Mouse (Mus musculus): ENCODE data around the gene Lrrc4. TPM values are rescaled to one million over a fixed set of nuclear protein-coding genes. Genes with fewer than 3 reads are reported as not detected.

Lrrc4 gene
- polyA plus RNA-seq, 1 experiment from 2014 or later, result 0.44 TPM

DNA sequence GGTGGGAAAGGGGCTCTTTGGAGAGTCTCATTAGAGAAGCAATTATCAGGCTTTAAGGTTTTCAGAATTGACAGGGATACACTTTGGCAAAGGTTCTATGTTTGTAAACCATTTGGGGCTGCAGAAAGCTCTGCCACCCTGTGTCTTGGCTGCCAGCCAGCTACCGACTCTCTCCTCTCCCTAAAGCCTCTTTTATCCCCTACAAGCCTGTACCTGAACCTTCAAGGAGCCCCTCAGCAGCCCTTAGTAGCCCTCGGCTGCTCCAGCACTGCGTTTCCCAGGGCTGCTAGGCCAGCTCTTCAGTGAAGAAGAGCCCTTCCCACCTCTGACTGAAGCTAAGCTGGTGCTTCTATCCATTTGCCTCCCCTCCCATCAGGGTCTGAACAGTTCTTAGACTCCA, 21.6 kb upstream of the Lrrc4 start:
- H3K4me1 ChIP-seq, result peaks cover 31% of the 10 kb centered on the region
- no peak for ATAC-seq (ENCODE audit: borderline replicate concordance, extremely low read depth, low FRiP score, low TSS enrichment)
- no peak overlapping the region for H3K27ac ChIP-seq
- H3K9ac ChIP-seq, result no peak overlapping the region
- 32% methylated on average over 3 of the region's 3 CpGs for WGBS
- H3K36me3 ChIP-seq, result no peaks in the 10 kb centered on the region
- H3K9me3 ChIP-seq, result no peaks in the 10 kb centered on the region
- H3K27me3 ChIP-seq, result no peaks in the 10 kb centered on the region
- H3K4me2 ChIP-seq, result no peak overlapping the region
- H3K4me3 ChIP-seq, result no peak overlapping the region

DNA sequence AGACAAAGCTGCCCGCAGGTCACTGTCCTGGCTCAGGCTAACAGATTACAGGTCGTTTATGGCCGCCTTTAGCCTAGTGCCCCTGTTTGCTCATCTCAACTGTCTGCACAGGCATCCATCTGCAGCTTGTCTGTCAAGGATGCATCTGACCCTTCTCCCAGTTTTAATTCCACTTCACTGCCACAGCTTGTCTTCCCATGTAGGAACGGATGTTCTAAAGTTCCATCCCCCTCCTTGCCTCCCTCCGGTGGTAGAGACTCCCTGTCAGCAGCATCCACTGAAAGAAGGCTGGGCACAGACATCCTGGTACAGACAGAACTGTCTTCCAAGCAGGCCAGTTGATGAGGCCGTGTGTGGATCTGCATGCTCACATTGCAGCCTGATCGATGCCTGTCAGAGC, 20.8 kb upstream of the Lrrc4 start:
- Histone ChIP-seq H3K4me3 (no peak overlapping the region), H3K4me2 (no peak overlapping the region), H3K9ac (no peak overlapping the region), H3K9me3 (no peaks in the 10 kb centered on the region), H3K36me3 (no peaks in the 10 kb centered on the region), H3K27ac (no peak overlapping the region), H3K4me1 (peaks cover 27% of the 10 kb centered on the region), H3K27me3 (no peaks in the 10 kb centered on the region)
- 68% methylated on average over 7 of the region's 7 CpGs for WGBS
- ATAC-seq (ENCODE audit: borderline replicate concordance, extremely low read depth, low FRiP score, low TSS enrichment), result no peak

DNA sequence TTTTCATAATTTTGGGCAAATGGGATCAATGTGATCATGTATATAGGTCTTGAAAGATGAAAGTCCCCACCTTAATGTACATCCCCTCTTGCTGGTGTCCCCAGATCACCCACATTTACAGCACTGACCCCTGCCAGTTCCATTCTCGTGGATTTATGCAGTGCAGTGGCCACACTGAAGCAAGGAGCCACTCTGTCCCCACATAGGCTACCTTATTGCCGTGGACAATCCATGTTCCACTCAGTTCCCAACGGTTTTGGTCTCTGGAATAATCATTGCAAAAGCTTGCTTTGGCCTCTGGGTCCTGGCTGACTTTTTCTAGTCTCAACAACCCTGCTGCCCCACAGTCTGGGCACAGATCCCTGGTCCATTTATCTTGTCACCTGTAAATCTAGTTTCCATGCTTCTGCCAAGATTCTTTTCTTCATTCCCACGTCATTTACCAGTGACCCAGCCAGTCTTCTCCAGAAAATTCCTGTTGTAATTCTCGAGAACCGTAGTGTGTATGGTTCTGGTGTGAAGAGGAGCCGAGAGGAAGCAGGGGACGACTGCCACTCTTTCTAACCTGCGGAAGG, 18.9 kb upstream of the Lrrc4 start:
- H3K27ac ChIP-seq, result no peak overlapping the region
- no peaks in the 10 kb centered on the region for H3K9me3 ChIP-seq
- H3K4me1 ChIP-seq, result peaks cover 23% of the 10 kb centered on the region
- no peak for ATAC-seq (ENCODE audit: borderline replicate concordance, extremely low read depth, low FRiP score, low TSS enrichment)
- no peaks in the 10 kb centered on the region for H3K27me3 ChIP-seq
- H3K4me3 ChIP-seq, result no peak overlapping the region
- WGBS, result 75% methylated on average over 9 of the region's 9 CpGs
- H3K9ac ChIP-seq, result no peak overlapping the region
- H3K4me2 ChIP-seq, result no peak overlapping the region
- H3K36me3 ChIP-seq, result no peaks in the 10 kb centered on the region

DNA sequence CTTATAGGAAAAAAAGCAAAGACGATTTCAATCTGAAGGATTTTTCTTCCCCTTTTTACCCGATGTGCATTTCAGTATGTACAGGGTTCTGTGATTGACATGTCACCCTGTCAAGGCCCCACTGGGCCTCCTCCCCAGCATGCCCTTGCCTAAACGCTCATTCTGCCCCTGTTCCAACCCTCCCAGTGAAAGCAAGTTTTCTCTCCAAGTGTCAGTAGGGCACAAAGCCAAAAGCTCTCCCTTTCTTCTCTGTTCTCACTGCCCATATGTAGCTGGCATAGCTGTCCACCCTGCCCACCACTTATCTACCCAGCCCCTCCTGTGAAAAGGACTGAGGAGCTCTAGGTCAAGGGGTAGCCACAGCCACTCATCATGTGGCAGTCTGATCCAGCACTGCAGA, 17.8 kb upstream of the Lrrc4 start:
- H3K4me3 ChIP-seq, result no peak overlapping the region
- 48% methylated on average over 3 of the region's 3 CpGs for WGBS
- H3K4me2 ChIP-seq, result no peak overlapping the region
- no peaks in the 10 kb centered on the region for H3K9me3 ChIP-seq
- H3K27ac ChIP-seq, result no peak overlapping the region
- H3K27me3 ChIP-seq, result no peaks in the 10 kb centered on the region
- ATAC-seq (ENCODE audit: borderline replicate concordance, extremely low read depth, low FRiP score, low TSS enrichment), result no peak
- H3K36me3 ChIP-seq, result no peaks in the 10 kb centered on the region
- H3K4me1 ChIP-seq, result peaks cover 20% of the 10 kb centered on the region
- no peak overlapping the region for H3K9ac ChIP-seq

DNA sequence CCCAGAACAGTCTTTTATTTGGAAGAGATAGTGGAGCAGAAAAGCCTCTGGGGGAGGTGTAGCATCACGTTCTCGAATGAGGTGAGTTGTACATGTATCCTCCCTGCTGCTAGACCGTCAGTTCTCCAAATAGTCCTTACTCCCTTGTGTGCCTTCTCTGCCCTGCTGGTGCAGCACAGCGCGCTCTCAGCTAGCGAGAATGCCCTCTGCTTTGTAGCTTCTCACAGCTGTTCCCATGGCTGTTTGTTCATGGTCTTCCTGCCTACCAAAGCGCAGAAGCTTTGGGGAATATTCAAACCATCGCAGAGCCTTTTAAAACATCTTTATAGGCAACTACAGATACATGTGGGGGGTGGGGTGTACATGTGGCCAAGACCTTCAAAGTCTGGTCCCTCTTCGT, 17.3 kb upstream of the Lrrc4 start:
- no peak overlapping the region for H3K4me2 ChIP-seq
- WGBS, result 79% methylated on average over 9 of the region's 9 CpGs
- ATAC-seq (ENCODE audit: borderline replicate concordance, extremely low read depth, low FRiP score, low TSS enrichment), result no peak
- peaks cover 20% of the 10 kb centered on the region for H3K4me1 ChIP-seq
- no peak overlapping the region for H3K4me3 ChIP-seq
- no peak overlapping the region for H3K9ac ChIP-seq
- no peaks in the 10 kb centered on the region for H3K36me3 ChIP-seq
- H3K27ac ChIP-seq, result no peak overlapping the region
- no peaks in the 10 kb centered on the region for H3K27me3 ChIP-seq
- no peaks in the 10 kb centered on the region for H3K9me3 ChIP-seq

DNA sequence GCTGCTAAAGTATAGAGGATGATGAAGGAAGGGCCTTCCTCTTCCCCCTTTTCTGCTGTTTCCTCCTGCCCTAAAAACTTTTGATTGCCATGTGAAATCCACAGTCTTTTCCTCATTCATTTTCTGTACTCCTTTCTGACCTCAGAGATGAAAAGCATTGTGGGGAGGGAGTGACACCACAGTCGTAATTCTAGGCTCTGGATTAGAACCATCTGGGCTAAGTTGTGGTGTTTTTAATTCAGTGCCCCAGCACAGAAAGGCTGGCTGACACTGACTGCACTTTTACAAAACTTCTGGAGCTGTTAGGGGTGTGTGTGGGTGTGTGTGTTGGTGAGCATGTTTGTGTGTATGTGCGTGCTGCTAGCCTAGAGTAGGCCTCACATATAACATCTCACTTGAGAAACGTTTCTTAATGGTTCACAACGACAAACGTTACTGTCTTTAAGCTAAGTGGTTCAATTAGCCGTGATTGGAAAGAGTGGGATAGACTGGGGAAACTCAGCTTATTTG, 16.8 kb upstream of the Lrrc4 start:
- peaks cover 18% of the 10 kb centered on the region for H3K4me1 ChIP-seq
- H3K9me3 ChIP-seq, result no peaks in the 10 kb centered on the region
- WGBS, result 66% methylated on average over 6 of the region's 6 CpGs
- H3K27me3 ChIP-seq, result no peaks in the 10 kb centered on the region
- H3K36me3 ChIP-seq, result no peaks in the 10 kb centered on the region
- no peak overlapping the region for H3K4me2 ChIP-seq
- ATAC-seq (ENCODE audit: borderline replicate concordance, extremely low read depth, low FRiP score, low TSS enrichment), result no peak
- no peak overlapping the region for H3K9ac ChIP-seq
- H3K4me3 ChIP-seq, result no peak overlapping the region
- H3K27ac ChIP-seq, result no peak overlapping the region

DNA sequence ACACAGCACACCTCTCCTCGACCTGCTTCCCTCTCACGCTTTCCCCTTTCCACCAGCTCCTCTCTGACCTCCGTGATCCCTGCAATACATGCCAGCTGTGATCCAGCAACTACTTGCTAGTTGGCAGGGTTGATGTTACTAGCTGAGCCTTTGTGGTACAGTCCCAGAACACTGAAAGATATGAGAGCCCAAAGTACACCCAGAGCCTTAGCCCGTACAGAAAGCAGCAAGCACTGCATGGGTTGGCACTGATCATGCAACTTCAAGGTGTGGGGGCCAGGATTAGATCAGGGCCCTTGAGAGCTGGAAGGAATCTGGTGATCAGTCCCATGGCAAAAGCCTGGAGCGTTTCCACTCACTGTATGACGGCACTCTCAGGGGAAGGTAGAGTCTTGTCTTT, 16.1 kb upstream of the Lrrc4 start:
- Histone ChIP-seq H3K4me1 (peaks cover 15% of the 10 kb centered on the region; the same call in 1 of the 2 replicates), H3K4me3 (no peak overlapping the region), H3K36me3 (no peaks in the 10 kb centered on the region), H3K27ac (no peak overlapping the region), H3K4me2 (no peak overlapping the region), H3K9me3 (no peaks in the 10 kb centered on the region), H3K27me3 (no peaks in the 10 kb centered on the region), H3K9ac (no peak overlapping the region)
- ATAC-seq (ENCODE audit: borderline replicate concordance, extremely low read depth, low FRiP score, low TSS enrichment), result no peak
- 62% methylated on average over 6 of the region's 6 CpGs for WGBS

DNA sequence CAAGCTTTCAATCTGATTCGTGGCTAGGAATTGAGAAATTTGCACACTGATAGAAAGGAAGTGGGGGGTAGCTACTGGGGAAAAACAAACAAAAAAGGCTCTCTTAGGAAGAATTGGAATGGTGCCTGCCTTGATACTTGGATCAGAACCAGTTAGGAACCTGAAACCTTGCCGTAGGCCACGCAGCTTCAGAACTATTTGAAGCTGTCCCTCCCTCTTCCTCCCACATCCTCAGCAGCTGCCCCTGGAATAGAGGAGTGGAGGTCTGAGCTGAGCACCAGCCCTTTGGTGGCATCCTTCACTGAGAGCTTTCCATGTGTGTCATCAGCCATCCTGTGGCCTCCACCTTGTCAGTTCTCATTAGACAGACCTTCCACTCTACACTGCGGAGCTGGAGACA, 14.1 kb upstream of the Lrrc4 start:
- Histone ChIP-seq H3K9ac (no peak overlapping the region), H3K36me3 (no peaks in the 10 kb centered on the region), H3K27me3 (no peaks in the 10 kb centered on the region), H3K4me1 (peaks cover 15% of the 10 kb centered on the region; the same call in 1 of the 2 replicates), H3K27ac (no peak overlapping the region), H3K9me3 (no peaks in the 10 kb centered on the region), H3K4me2 (no peak overlapping the region), H3K4me3 (no peak overlapping the region)
- no peak for ATAC-seq (ENCODE audit: borderline replicate concordance, extremely low read depth, low FRiP score, low TSS enrichment)
- WGBS, result 31% methylated on average over 4 of the region's 4 CpGs

DNA sequence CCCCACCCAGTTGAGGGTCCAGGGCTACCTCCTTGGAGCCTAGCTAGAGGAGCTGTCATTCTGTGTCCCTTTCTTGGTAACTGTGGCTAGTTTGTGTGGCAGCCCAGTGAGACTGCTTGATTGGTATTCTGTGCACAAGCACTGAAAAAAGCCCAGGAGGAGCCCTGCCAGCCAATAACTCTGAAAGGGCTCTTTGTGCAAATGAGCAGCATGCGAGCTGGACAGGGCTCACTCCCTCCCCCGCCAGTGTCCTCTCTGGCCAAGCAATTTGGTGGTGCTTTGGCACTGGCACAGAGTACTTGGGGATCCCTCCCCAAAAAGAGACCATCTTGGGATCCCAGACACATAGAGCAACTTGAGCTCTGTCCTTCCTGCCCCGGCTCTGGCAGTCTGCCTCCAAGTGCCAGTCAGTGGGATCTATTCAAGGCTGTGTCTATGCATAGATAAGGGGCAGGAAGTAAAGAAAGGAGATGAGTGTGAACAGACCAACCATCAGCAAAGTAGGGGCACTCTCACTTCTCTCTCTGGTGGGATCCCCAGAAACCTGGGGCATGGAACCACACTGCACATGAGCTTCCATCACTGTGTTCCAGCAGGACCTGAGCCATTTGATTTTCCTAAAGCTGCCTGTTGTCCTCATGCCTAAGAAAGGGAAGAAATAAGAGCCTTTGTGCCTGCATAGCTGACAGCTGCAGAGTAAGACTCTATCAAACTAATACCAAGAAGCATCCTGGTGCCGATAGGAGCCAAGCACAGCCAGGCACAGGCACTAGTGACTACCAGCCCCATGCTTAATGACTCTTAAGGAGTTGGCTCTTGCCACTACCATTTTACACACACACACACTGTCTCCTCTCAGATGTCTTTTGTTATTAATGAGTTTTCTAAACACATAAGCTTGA, 11.1 kb upstream of the Lrrc4 start:
- no peak overlapping the region for H3K27ac ChIP-seq
- H3K27me3 ChIP-seq, result no peaks in the 10 kb centered on the region
- H3K36me3 ChIP-seq, result no peaks in the 10 kb centered on the region
- no peak for ATAC-seq (ENCODE audit: borderline replicate concordance, extremely low read depth, low FRiP score, low TSS enrichment)
- H3K4me2 ChIP-seq, result no peak overlapping the region
- no peaks in the 10 kb centered on the region for H3K9me3 ChIP-seq
- no peak overlapping the region for H3K4me3 ChIP-seq
- H3K9ac ChIP-seq, result no peak overlapping the region
- 73% methylated on average over 4 of the region's 4 CpGs for WGBS
- 0 out of 2 replicates have a peak, but pooled peaks cover 3% of the 10 kb centered on the region for H3K4me1 ChIP-seq

DNA sequence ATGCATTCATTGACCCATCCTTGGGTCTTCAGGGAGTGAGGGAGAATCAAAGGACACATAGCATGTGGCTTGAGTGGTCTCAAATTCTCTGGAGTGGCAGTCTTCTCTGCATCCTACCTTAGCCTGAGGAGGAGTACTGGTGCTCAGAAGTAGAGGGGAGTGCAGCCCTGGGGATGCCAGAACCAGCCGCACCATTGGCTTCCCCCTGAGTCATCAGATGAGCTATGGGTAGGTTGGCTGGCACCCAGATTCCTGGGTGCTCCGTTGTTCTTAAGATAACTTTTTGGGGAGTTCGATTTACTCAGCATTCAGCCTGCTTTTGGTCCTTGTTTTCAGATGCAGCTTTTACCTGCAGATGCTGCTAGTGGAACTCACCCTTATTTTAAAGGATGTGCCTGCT, 10.0 kb upstream of the Lrrc4 start:
- Histone ChIP-seq H3K27ac (no peak overlapping the region), H3K4me1 (0 out of 2 replicates have a peak, but pooled peaks cover 3% of the 10 kb centered on the region), H3K36me3 (no peaks in the 10 kb centered on the region), H3K27me3 (no peaks in the 10 kb centered on the region), H3K9me3 (no peaks in the 10 kb centered on the region), H3K9ac (no peak overlapping the region), H3K4me3 (no peak overlapping the region), H3K4me2 (no peak overlapping the region)
- 82% methylated on average over 3 of the region's 3 CpGs for WGBS
- ATAC-seq (ENCODE audit: borderline replicate concordance, extremely low read depth, low FRiP score, low TSS enrichment), result no peak

DNA sequence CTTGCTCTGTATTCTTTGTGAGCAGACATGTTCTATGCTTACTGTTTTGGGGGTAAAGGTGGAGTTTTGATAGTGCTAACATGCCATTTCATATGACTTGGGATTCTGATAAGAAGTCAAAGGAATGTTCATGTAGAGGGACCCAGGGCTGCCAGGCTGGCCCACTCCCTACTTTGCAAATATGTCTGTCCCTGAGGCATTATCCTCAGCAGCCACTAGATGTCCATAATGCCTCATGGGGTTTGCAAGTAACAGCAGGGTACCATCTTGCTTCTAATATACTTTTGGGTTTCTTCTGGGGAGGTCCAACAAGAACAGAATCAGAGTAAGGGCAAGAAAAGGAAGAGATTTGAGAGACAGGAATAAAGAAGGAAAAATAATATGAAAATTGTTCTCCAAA, 5.1 kb upstream of the Lrrc4 start:
- no peak overlapping the region for H3K27ac ChIP-seq
- no peaks in the 10 kb centered on the region for H3K36me3 ChIP-seq
- H3K9me3 ChIP-seq, result no peaks in the 10 kb centered on the region
- peaks cover 10% of the 10 kb centered on the region for H3K27me3 ChIP-seq
- peaks cover 10% of the 10 kb centered on the region for H3K4me1 ChIP-seq
- no peak overlapping the region for H3K4me3 ChIP-seq
- no peak for ATAC-seq (ENCODE audit: borderline replicate concordance, extremely low read depth, low FRiP score, low TSS enrichment)
- no peak overlapping the region for H3K9ac ChIP-seq
- no peak overlapping the region for H3K4me2 ChIP-seq

DNA sequence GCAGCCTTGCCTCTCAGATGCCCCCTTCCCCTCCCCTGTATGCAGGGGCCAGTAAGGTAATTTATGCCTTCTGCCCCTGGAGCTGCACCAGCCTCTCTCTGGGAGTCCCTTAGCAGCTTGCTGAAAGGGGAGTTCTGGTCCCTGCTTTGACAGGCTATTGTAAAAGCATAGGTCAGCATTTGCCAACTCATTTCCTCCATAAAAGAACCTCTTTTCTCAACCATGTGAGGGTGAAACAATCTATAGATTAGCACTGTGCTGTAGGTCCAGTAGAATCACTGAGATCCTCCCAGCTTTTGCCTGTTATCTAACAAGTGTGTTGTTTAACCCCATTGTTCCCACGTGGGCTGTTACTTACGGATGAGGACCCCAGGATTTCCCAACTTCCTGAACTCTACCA, 2.5 kb upstream of the Lrrc4 start:
- H3K27ac ChIP-seq, result no peak overlapping the region
- peaks cover 12% of the 10 kb centered on the region for H3K4me1 ChIP-seq
- H3K27me3 ChIP-seq, result peaks cover 25% of the 10 kb centered on the region
- no peaks in the 10 kb centered on the region for H3K9me3 ChIP-seq
- H3K36me3 ChIP-seq, result no peaks in the 10 kb centered on the region
- 70% methylated on average over 2 of the region's 2 CpGs for WGBS
- peak overlapping the region; percentile 100 for H3K4me2 ChIP-seq
- no peak for ATAC-seq (ENCODE audit: borderline replicate concordance, extremely low read depth, low FRiP score, low TSS enrichment)
- no peak overlapping the region for H3K4me3 ChIP-seq
- H3K9ac ChIP-seq, result no peak overlapping the region

Data from lung, embryonic 15.5 days (tissue).